Mouse (Mus musculus): ENCODE measurements around the gene Ftl1. TPM values are rescaled to one million over a fixed set of nuclear protein-coding genes. Genes with fewer than 3 reads are reported as not detected.
A peak's percentile ranks its signal among the peaks of the same experiment; 100 is the strongest.
"Not testable (repeated sequence)": the region's sequence is repeated elsewhere in the genome, so short reads cannot be mapped to it uniquely, and the experiment has no call there.

The Ftl1 gene
- 5,695 and 6,139 TPM in 2 replicates for polyA plus RNA-seq (2016; fragmentation: Nextera tagmentation; extraction: Ambion mirVana)

- not testable (repeated sequence) for H3K27me3 ChIP-seq (ENCODE audit: low read depth, poor library complexity, severe bottlenecking); H3K9me3 ChIP-seq (replicated peaks)
- Histone ChIP-seq H3K4me3 (peak within 1 kb of the TSS; percentile 71), H3K36me3 (peaks cover 82% of the 10 kb centered on the region), H3K27ac (replicated peaks) (peak within 1 kb of the TSS; percentile 91), H3K4me1 (peaks cover 44% of the 10 kb centered on the region)
- 0% methylated on average over 34 of the region's 37 CpGs for WGBS
- DNase-seq (ENCODE audit: low spot score): peak; percentile 98
Observed at GRCm38 (mm10) chr7:45459564-45460140, at the start of gene Ftl1. Gene Ftl1 (minus strand): TSS chr7:45459884.

GRCm38 (mm10) chr7:45509181-45509882 is 49.6 kb upstream of the Ftl1 start:
- Histone ChIP-seq H3K4me1 (peaks cover 15% of the 10 kb centered on the region), H3K27me3 (ENCODE audit: low read depth, poor library complexity, severe bottlenecking) (no peaks in the 10 kb centered on the region), H3K9me3 (replicated peaks) (no peaks in the 10 kb centered on the region), H3K36me3 (peaks cover 26% of the 10 kb centered on the region), H3K27ac (replicated peaks) (peak overlapping the region; percentile 90), H3K4me3 (peak overlapping the region; percentile 67)
- WGBS: 49% methylated on average over 19 of the region's 19 CpGs
- no peak for DNase-seq (ENCODE audit: low spot score)

GRCm38 (mm10) chr7:45508561-45508960 is 48.9 kb upstream of the Ftl1 start:
- H3K36me3 ChIP-seq: peaks cover 26% of the 10 kb centered on the region
- H3K9me3 ChIP-seq (replicated peaks): no peaks in the 10 kb centered on the region
- no peak for DNase-seq (ENCODE audit: low spot score)
- H3K27me3 ChIP-seq (ENCODE audit: low read depth, poor library complexity, severe bottlenecking): no peaks in the 10 kb centered on the region
- WGBS: 94% methylated on average over 6 of the region's 6 CpGs
- peaks cover 15% of the 10 kb centered on the region for H3K4me1 ChIP-seq
- no peak overlapping the region for H3K27ac ChIP-seq (replicated peaks)
- H3K4me3 ChIP-seq: peak overlapping the region; percentile 67; the same call in 1 of the 2 replicates

- no peaks in the 10 kb centered on the region for H3K27me3 ChIP-seq (ENCODE audit: low read depth, poor library complexity, severe bottlenecking)
- 89% methylated on average over 6 of the region's 6 CpGs for WGBS
- no peak overlapping the region for H3K27ac ChIP-seq (replicated peaks)
Observed at GRCm38 (mm10) chr7:45507583-45507982, 47.9 kb upstream of the Ftl1 start.

GRCm38 (mm10) chr7:45498427-45498826 is 38.7 kb upstream of the Ftl1 start:
- no peaks in the 10 kb centered on the region for H3K27me3 ChIP-seq (ENCODE audit: low read depth, poor library complexity, severe bottlenecking)
- no peak overlapping the region for H3K4me3 ChIP-seq
- no peak overlapping the region for H3K27ac ChIP-seq (replicated peaks)
- 95% methylated on average over 6 of the region's 6 CpGs for WGBS
- no peak for DNase-seq (ENCODE audit: low spot score)
- no peaks in the 10 kb centered on the region for H3K9me3 ChIP-seq (replicated peaks)
- H3K36me3 ChIP-seq: peaks cover 97% of the 10 kb centered on the region
- H3K4me1 ChIP-seq: no peaks in the 10 kb centered on the region

More at GRCm38 (mm10) chr7:45507583-45507982, 47.9 kb upstream of the Ftl1 start:
- Histone ChIP-seq H3K36me3 (peaks cover 35% of the 10 kb centered on the region), H3K4me3 (no peak overlapping the region), H3K9me3 (replicated peaks) (no peaks in the 10 kb centered on the region), H3K4me1 (peaks cover 15% of the 10 kb centered on the region)
- DNase-seq (ENCODE audit: low spot score): no peak

GRCm38 (mm10) chr7:45494548-45494947 is 34.9 kb upstream of the Ftl1 start:
- no peaks in the 10 kb centered on the region for H3K9me3 ChIP-seq (replicated peaks)
- DNase-seq (ENCODE audit: low spot score): no peak
- no peak overlapping the region for H3K4me3 ChIP-seq
- peaks cover 20% of the 10 kb centered on the region for H3K4me1 ChIP-seq
- no peak overlapping the region for H3K27ac ChIP-seq (replicated peaks)
- WGBS: 85% methylated on average over 9 of the region's 9 CpGs
- H3K27me3 ChIP-seq (ENCODE audit: low read depth, poor library complexity, severe bottlenecking): no peaks in the 10 kb centered on the region
- peaks cover 74% of the 10 kb centered on the region for H3K36me3 ChIP-seq

GRCm38 (mm10) chr7:45492951-45493350 is 33.3 kb upstream of the Ftl1 start:
- Histone ChIP-seq H3K27ac (replicated peaks) (no peak overlapping the region), H3K36me3 (peaks cover 58% of the 10 kb centered on the region), H3K27me3 (ENCODE audit: low read depth, poor library complexity, severe bottlenecking) (no peaks in the 10 kb centered on the region), H3K4me3 (no peak overlapping the region), H3K9me3 (replicated peaks) (no peaks in the 10 kb centered on the region), H3K4me1 (peaks cover 35% of the 10 kb centered on the region)
- WGBS: 96% methylated on average over 5 of the region's 5 CpGs
- no peak for DNase-seq (ENCODE audit: low spot score)

- WGBS: 95% methylated on average over 8 of the region's 8 CpGs
- Histone ChIP-seq H3K27me3 (ENCODE audit: low read depth, poor library complexity, severe bottlenecking) (no peaks in the 10 kb centered on the region), H3K4me1 (peaks cover 41% of the 10 kb centered on the region), H3K36me3 (peaks cover 51% of the 10 kb centered on the region), H3K9me3 (replicated peaks) (no peaks in the 10 kb centered on the region), H3K4me3 (no peak overlapping the region), H3K27ac (replicated peaks) (no peak overlapping the region)
- no peak for DNase-seq (ENCODE audit: low spot score)
Observed at GRCm38 (mm10) chr7:45492225-45492844, 32.7 kb upstream of the Ftl1 start.

GRCm38 (mm10) chr7:45491264-45491663 is 31.6 kb upstream of the Ftl1 start:
- DNase-seq (ENCODE audit: low spot score): no peak
- no peaks in the 10 kb centered on the region for H3K9me3 ChIP-seq (replicated peaks)
- peaks cover 42% of the 10 kb centered on the region for H3K4me1 ChIP-seq
- H3K4me3 ChIP-seq: no peak overlapping the region
- 24% methylated on average over 3 of the region's 3 CpGs for WGBS
- H3K27ac ChIP-seq (replicated peaks): no peak overlapping the region
- no peaks in the 10 kb centered on the region for H3K27me3 ChIP-seq (ENCODE audit: low read depth, poor library complexity, severe bottlenecking)
- peaks cover 41% of the 10 kb centered on the region for H3K36me3 ChIP-seq

- Histone ChIP-seq H3K9me3 (replicated peaks) (no peaks in the 10 kb centered on the region), H3K27ac (replicated peaks) (no peak overlapping the region), H3K27me3 (ENCODE audit: low read depth, poor library complexity, severe bottlenecking) (no peaks in the 10 kb centered on the region), H3K4me1 (peaks cover 42% of the 10 kb centered on the region), H3K36me3 (peaks cover 36% of the 10 kb centered on the region), H3K4me3 (no peak overlapping the region)
- 44% methylated on average over 9 of the region's 9 CpGs for WGBS
- no peak for DNase-seq (ENCODE audit: low spot score)
Observed at GRCm38 (mm10) chr7:45490822-45491221, 31.1 kb upstream of the Ftl1 start.

GRCm38 (mm10) chr7:45489578-45489977 is 29.9 kb upstream of the Ftl1 start:
- Histone ChIP-seq H3K4me1 (peaks cover 42% of the 10 kb centered on the region), H3K27ac (replicated peaks) (no peak overlapping the region), H3K4me3 (no peak overlapping the region), H3K9me3 (replicated peaks) (no peaks in the 10 kb centered on the region), H3K36me3 (peaks cover 28% of the 10 kb centered on the region), H3K27me3 (ENCODE audit: low read depth, poor library complexity, severe bottlenecking) (no peaks in the 10 kb centered on the region)
- DNase-seq (ENCODE audit: low spot score): no peak
- 84% methylated on average over 7 of the region's 7 CpGs for WGBS

- DNase-seq (ENCODE audit: low spot score): peak; percentile 71
- Histone ChIP-seq H3K4me3 (peak within 1 kb of the TSS; percentile 71), H3K9me3 (replicated peaks) (no peaks in the 10 kb centered on the region), H3K36me3 (peaks cover 18% of the 10 kb centered on the region), H3K4me1 (peaks cover 42% of the 10 kb centered on the region), H3K27me3 (ENCODE audit: low read depth, poor library complexity, severe bottlenecking) (no peaks in the 10 kb centered on the region), H3K27ac (replicated peaks) (peak within 1 kb of the TSS; percentile 92)
- WGBS: 8% methylated on average over 38 of the region's 38 CpGs
Observed at GRCm38 (mm10) chr7:45488293-45489204, 28.9 kb upstream of the Ftl1 start, which contains the start of gene Dhdh. Gene Dhdh (minus strand): TSS chr7:45488805.

Data from midbrain, embryonic 10.5 days (tissue).